In the genomic region with DNA sequence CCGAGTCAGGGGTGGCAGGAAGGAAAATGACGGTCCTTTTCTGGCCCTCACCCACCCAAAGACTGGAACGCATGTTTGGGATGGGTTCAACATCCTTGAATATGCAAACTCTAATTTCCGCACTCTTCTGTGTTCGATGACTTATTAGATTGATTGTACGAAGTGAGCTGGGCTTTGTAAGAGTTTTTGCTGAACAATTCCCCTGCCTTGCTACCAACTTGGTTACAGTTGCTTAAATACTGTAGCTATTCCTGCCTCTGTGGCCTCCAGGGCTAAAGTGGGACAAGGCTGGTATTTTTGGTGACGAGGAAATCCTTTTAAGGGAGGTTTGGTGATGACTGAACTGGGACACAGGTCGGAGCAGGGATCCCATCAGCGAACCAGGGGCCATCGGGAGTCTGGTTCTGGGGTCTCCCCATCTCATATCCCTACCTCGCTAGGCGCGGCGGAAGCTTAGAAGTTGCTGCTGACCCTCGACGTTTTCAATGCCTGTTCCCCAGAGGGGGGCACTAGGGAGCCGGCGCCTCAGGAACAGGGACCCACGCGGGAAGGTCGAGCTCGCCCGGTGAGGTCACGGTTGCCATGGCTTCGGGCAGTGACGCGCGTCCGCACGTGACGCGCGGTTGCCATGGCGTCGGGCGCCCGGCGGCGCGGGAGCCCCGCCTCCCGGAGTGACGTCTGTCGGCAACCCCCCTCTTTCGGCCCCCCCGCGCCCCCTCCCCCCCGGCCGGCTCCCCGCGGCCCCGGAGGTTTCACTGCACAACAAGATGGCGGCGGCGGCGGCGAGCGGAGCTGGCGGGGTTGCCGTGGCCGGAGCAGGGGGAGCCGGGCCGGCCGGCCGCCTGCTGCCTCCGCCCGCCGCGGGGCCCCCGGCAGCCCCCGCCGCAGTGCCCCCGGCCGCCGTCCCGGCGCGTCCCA, we compare ENCODE assay signal across 8 mouse cellular contexts. TPM values are rescaled to one million over a fixed set of nuclear protein-coding genes. Genes with fewer than 3 reads are reported as not detected.
A peak's percentile ranks its signal among the peaks of the same experiment; 100 is the strongest.
DNase-seq lines count a peak whose midpoint lies in the region; ATAC-seq and TF ChIP-seq lines count a peak whose summit lies in the region.

A gene (minus strand): TSS at position 600 of the 918 bp plus-strand sequence.
A gene (plus strand): TSS at position 730 of the 918 bp plus-strand sequence.

- no peak for TF ChIP-seq EP300 in liver, postnatal 0 days (IDR thresholded peaks at IDR 0.05; ENCODE audit: low read depth)

- peak; percentile 84 for TF ChIP-seq CTCF in liver, postnatal 0 days (IDR thresholded peaks at IDR 0.05; ENCODE audit: low read depth)

- ATAC-seq in forebrain, embryonic 15.5 days (replicated peaks) = peak; percentile 84
- ATAC-seq in liver, postnatal 0 days = peak; percentile 86
- ATAC-seq in neural tube, embryonic 13.5 days (ENCODE audit: low read depth) = peak; percentile 89

- H3K27ac ChIP-seq in ES-E14 (ENCODE audit: insufficient read depth, low read depth, low read length, poor library complexity, severe bottlenecking) = peak within 1 kb of the TSS; percentile 45; the same call in 1 of the 2 replicates
- H3K27ac ChIP-seq in forebrain, embryonic 15.5 days (replicated peaks) = peak within 1 kb of the TSS; percentile 80
- peak within 1 kb of the TSS; percentile 91 for H3K27ac ChIP-seq in liver, postnatal 0 days (ENCODE audit: low read depth)
- peak within 1 kb of the TSS; percentile 91 for H3K27ac ChIP-seq in neural tube, embryonic 13.5 days (replicated peaks)

- in situ Hi-C loops in ES-E14 (cut with MboI; ENCODE audit: low sequenced_read_pairs in 2 of 2, unreplicated experiment in 2 of 2) = no loop called here

- intact Hi-C loops in heart, postnatal 14 days (cut with DNase I) = loop anchor here (2.0 kb wide), 1 partner anchor 178 kb away; no protein-coding TSS in a partner anchor

- DNase-seq in ES-E14 (ENCODE audit: low read depth, low spot score) = peak; percentile 81
- peak; percentile 95 for DNase-seq in cerebellum, adult 11-12 months
- DNase-seq in heart, postnatal 14 days = peak; percentile 97 to 98
- peak; percentile 96 for DNase-seq in layer of hippocampus, adult 11-12 months (ENCODE audit: low spot score)
- peak; percentile 95 for DNase-seq in liver, postnatal 0 days
- DNase-seq in telencephalon, adult 2 months (ENCODE audit: low read depth, low spot score) = peak; percentile 86

- H3K9ac ChIP-seq in ES-E14 (ENCODE audit: insufficient read depth, low read depth, low read length, poor library complexity, severe bottlenecking) = peak within 1 kb of the TSS; percentile 91
- H3K9ac ChIP-seq in forebrain, embryonic 15.5 days (replicated peaks) = peak within 1 kb of the TSS; percentile 82
- H3K9ac ChIP-seq in liver, postnatal 0 days (replicated peaks) = peak within 1 kb of the TSS; percentile 88
- peak within 1 kb of the TSS; percentile 98 for H3K9ac ChIP-seq in neural tube, embryonic 13.5 days

- no peaks in the 10 kb centered on the region for H3K36me3 ChIP-seq in ES-E14 (ENCODE audit: control insufficient read depth, insufficient read depth, low read length, poor library complexity, severe bottlenecking)
- no peaks in the 10 kb centered on the region for H3K36me3 ChIP-seq in forebrain, embryonic 15.5 days
- H3K36me3 ChIP-seq in liver, postnatal 0 days (replicated peaks; ENCODE audit: insufficient read depth, low read length) = no peaks in the 10 kb centered on the region
- no peaks in the 10 kb centered on the region for H3K36me3 ChIP-seq in neural tube, embryonic 13.5 days

- H3K4me3 ChIP-seq in ES-E14 (ENCODE audit: insufficient read depth in 1 of 2, low read depth in 1 of 2, low read length in 2 of 2, poor library complexity in 1 of 2, severe bottlenecking in 1 of 2) = peak within 1 kb of the TSS; percentile 83 to 98
- H3K4me3 ChIP-seq in forebrain, embryonic 15.5 days = peak within 1 kb of the TSS; percentile 76
- H3K4me3 ChIP-seq in liver, postnatal 0 days (ENCODE audit: low read depth, low read length) = peak within 1 kb of the TSS; percentile 85
- H3K4me3 ChIP-seq in neural tube, embryonic 13.5 days = peak within 1 kb of the TSS; percentile 97

- peaks cover 4 to 18% of the 10 kb centered on the region in 2 experiments; a peak in 3 of 4 replicates for H3K4me1 ChIP-seq in ES-E14 (ENCODE audit: control insufficient read depth in 2 of 2, insufficient read depth in 2 of 2, low read length in 2 of 2, poor library complexity in 1 of 2)
- H3K4me1 ChIP-seq in forebrain, embryonic 15.5 days = peaks cover 44% of the 10 kb centered on the region
- H3K4me1 ChIP-seq in liver, postnatal 0 days (ENCODE audit: insufficient read depth) = peaks cover 37% of the 10 kb centered on the region
- H3K4me1 ChIP-seq in neural tube, embryonic 13.5 days (replicated peaks) = peaks cover 50% of the 10 kb centered on the region

- H3K27me3 ChIP-seq in forebrain, embryonic 15.5 days = no peaks in the 10 kb centered on the region
- no peaks in the 10 kb centered on the region for H3K27me3 ChIP-seq in liver, postnatal 0 days (ENCODE audit: insufficient read depth, low read length)
- no peaks in the 10 kb centered on the region; the same call in 1 of the 2 replicates for H3K27me3 ChIP-seq in neural tube, embryonic 13.5 days

- no peaks in the 10 kb centered on the region for H3K9me3 ChIP-seq in ES-E14 (ENCODE audit: control insufficient read depth, insufficient read depth, low read depth, low read length)
- no peaks in the 10 kb centered on the region for H3K9me3 ChIP-seq in forebrain, embryonic 15.5 days
- no peaks in the 10 kb centered on the region for H3K9me3 ChIP-seq in liver, postnatal 0 days (ENCODE audit: low read length)
- H3K9me3 ChIP-seq in neural tube, embryonic 13.5 days = no peaks in the 10 kb centered on the region

- peak within 1 kb of the TSS; percentile 73 for H3K4me2 ChIP-seq in forebrain, embryonic 15.5 days (replicated peaks)
- peak within 1 kb of the TSS; percentile 86 for H3K4me2 ChIP-seq in liver, postnatal 0 days (ENCODE audit: low read depth, low read length)
- peak within 1 kb of the TSS; percentile 82 for H3K4me2 ChIP-seq in neural tube, embryonic 13.5 days

- 4% methylated on average over 41 of the region's 78 CpGs for WGBS in forebrain, embryonic 15.5 days
- 4% methylated on average over 42 of the region's 78 CpGs for WGBS in liver, postnatal 0 days (ENCODE audit: insufficient replicate concordance)
- 3% methylated on average over 63 of the region's 78 CpGs for WGBS in neural tube, embryonic 13.5 days

TF ChIP-seq in ES-E14, 5 proteins besides CTCF, POLR2A, EP300 and RAD21:
- TF ChIP-seq CHD2 (IDR thresholded peaks at IDR 0.05; ENCODE audit: low read depth, low read length) = no peak
- no peak for TF ChIP-seq ZC3H11A (IDR thresholded peaks at IDR 0.05; ENCODE audit: borderline replicate concordance, low read depth, low read length)
- no peak for TF ChIP-seq HCFC1 (IDR thresholded peaks at IDR 0.05; ENCODE audit: borderline replicate concordance, insufficient read depth, low read length)
- TF ChIP-seq MAFK (IDR thresholded peaks at IDR 0.05; ENCODE audit: insufficient read depth, low read depth, low read length) = no peak
- no peak for TF ChIP-seq ZNF384 (IDR thresholded peaks at IDR 0.05; ENCODE audit: low read depth, low read length)

RNA-seq across cellular contexts. Expression of the first gene that starts in this region (rescaled TPM):
- 51.1 and 64.9 TPM in 2 replicates for total RNA-seq in ES-E14 (2012; rRNA removed)
- 284 and 289 TPM in 2 replicates for polyA plus RNA-seq in forebrain, embryonic 15.5 days (2015; fragmentation: Nextera tagmentation; extraction: Ambion mirVana)
- total RNA-seq in heart, postnatal 14 days (2021) = 10 to 100 TPM; 67.7 to 67.8 TPM
- polyA plus RNA-seq in liver, postnatal 0 days (2015; fragmentation: Nextera tagmentation; extraction: Ambion mirVana) = 35.8 and 42.6 TPM in 2 replicates
- polyA plus RNA-seq in neural tube, embryonic 13.5 days (2015; fragmentation: Nextera tagmentation; extraction: Ambion mirVana) = 282 and 301 TPM in 2 replicates

RNA-seq across cellular contexts. Expression of the second gene that starts in this region (rescaled TPM):
- total RNA-seq in ES-E14 (2012; rRNA removed) = 18.9 and 25.3 TPM in 2 replicates
- 7.8 and 9.2 TPM in 2 replicates for polyA plus RNA-seq in forebrain, embryonic 15.5 days (2015; fragmentation: Nextera tagmentation; extraction: Ambion mirVana)
- total RNA-seq in heart, postnatal 14 days (2021) = 10 to 100 TPM; 56.3 to 63.1 TPM
- 5.0 TPM in 2 replicates for polyA plus RNA-seq in liver, postnatal 0 days (2015; fragmentation: Nextera tagmentation; extraction: Ambion mirVana)
- polyA plus RNA-seq in neural tube, embryonic 13.5 days (2015; fragmentation: Nextera tagmentation; extraction: Ambion mirVana) = 9.3 and 9.4 TPM in 2 replicates

Comparison
In these comparisons a context has a peak if more than half of its experiments do, and no peak if none do; other contexts are left out.
1. Peak in every context shown above with its lines: DNase-seq, ATAC-seq, H3K4me3 ChIP-seq and H3K27ac ChIP-seq.